Mouse (Mus musculus) liver, embryonic 11.5 days (tissue): Measurements from ENCODE around the gene Gbx1. TPM values are rescaled to one million over a fixed set of nuclear protein-coding genes. Genes with fewer than 3 reads are reported as not detected.
A peak's percentile ranks its signal among the peaks of the same experiment; 100 is the strongest.

ENCODE experiments used
- ATAC-seq: fragments of 200-750 bp; cut with Nextera tagmentation; replicated peaks from 2 replicates; pipeline ENCODE4 v1.8.0; 2017; ENCODE audit warnings: moderate number of reproducible peaks, mild to moderate bottlenecking, moderate TSS enrichment, moderate library complexity; ENCODE audit not compliant: low FRiP score
- DNase-seq: peaks from one replicate; pipeline ENCODE4 v3.0.0-alpha.2; 2017; ENCODE audit warnings: low spot score
- H3K27ac ChIP-seq: fragments of 300-500 bp; sonication (generic); 2 replicates; pipeline ENCODE4 v1.5.1; 2014; ENCODE audit warnings: mild to moderate bottlenecking, low read depth, low read length, control low read depth
- H3K27me3 ChIP-seq: fragments of 300-500 bp; sonication (generic); replicated peaks from 2 replicates; pipeline ENCODE4 v1.6.1; 2014; ENCODE audit warnings: low read length, mixed read lengths; ENCODE audit not compliant: control insufficient read depth, insufficient read depth
- H3K36me3 ChIP-seq: fragments of 300-500 bp; sonication (generic); 2 replicates; pipeline ENCODE4 v1.6.1; 2014; ENCODE audit warnings: mild to moderate bottlenecking, low read length, moderate library complexity, mixed read lengths; ENCODE audit not compliant: control insufficient read depth, insufficient read depth
- H3K4me1 ChIP-seq: fragments of 300-500 bp; sonication (generic); replicated peaks from 2 replicates; pipeline ENCODE4 v1.6.1; 2014; ENCODE audit warnings: low read length, mixed read lengths; ENCODE audit not compliant: control insufficient read depth, insufficient read depth
- H3K4me2 ChIP-seq: fragments of 300-500 bp; sonication (generic); 2 replicates; pipeline ENCODE4 v1.6.1; 2014; ENCODE audit warnings: mild to moderate bottlenecking, control low read depth, moderate library complexity
- H3K4me3 ChIP-seq: fragments of 300-500 bp; sonication (generic); 2 replicates; pipeline ENCODE4 v1.5.1; 2014; ENCODE audit warnings: low read depth, low read length, control low read depth
- H3K9ac ChIP-seq: fragments of 300-500 bp; sonication (generic); 2 replicates; pipeline ENCODE4 v1.6.1; 2014; ENCODE audit warnings: low read depth, low read length, control low read depth
- H3K9me3 ChIP-seq: fragments of 300-500 bp; sonication (generic); 2 replicates; pipeline ENCODE4 v1.6.1; 2016; ENCODE audit warnings: low read length, inconsistent platforms, mixed read lengths; ENCODE audit not compliant: control insufficient read depth
- WGBS: fragments of 180-500 bp; shearing (Covaris S2); extraction: QIAGEN DNeasy Blood & Tissue Kit; methylation state at CpG from one replicate; pipeline ENCODE4 v1.1.7; 2014; 5-methylcytosine and 5-hydroxymethylcytosine counted together
- polyA plus RNA-seq: library from polyadenylated mRNA; unstranded; fragments of >200 nt; fragmentation: Nextera tagmentation; extraction: Ambion mirVana; gene quantifications from 2 replicates; pipeline ENCODE4 v1.2.1, GENCODE M21; 2014

The Gbx1 gene
- polyA plus RNA-seq, 1 experiment from 2014 or later = 0.04 TPM

- no peaks in the 10 kb centered on the region for H3K9me3 ChIP-seq
- H3K4me3 ChIP-seq = no peak overlapping the region
- H3K9ac ChIP-seq = no peak overlapping the region
- H3K4me1 ChIP-seq = no peaks in the 10 kb centered on the region
- H3K4me2 ChIP-seq = no peak overlapping the region
- no peak for ATAC-seq
- DNase-seq = no peak
- 41% methylated on average over 11 of the region's 11 CpGs for WGBS
- no peak overlapping the region for H3K27ac ChIP-seq
- H3K27me3 ChIP-seq = peaks cover 57% of the 10 kb centered on the region
- H3K36me3 ChIP-seq = no peaks in the 10 kb centered on the region
Measured at GRCm38 (mm10) chr5:24533391-24533790, 6.4 kb upstream of the Gbx1 start.

- no peaks in the 10 kb centered on the region for H3K36me3 ChIP-seq
- DNase-seq (peak; percentile 85), ATAC-seq (peak; percentile 67)
- H3K4me1 ChIP-seq = peaks cover 11% of the 10 kb centered on the region
- no peak overlapping the region for H3K4me2 ChIP-seq
- no peak overlapping the region for H3K9ac ChIP-seq
- H3K27ac ChIP-seq = no peak overlapping the region
- no peaks in the 10 kb centered on the region for H3K9me3 ChIP-seq
- H3K4me3 ChIP-seq = no peak overlapping the region
- H3K27me3 ChIP-seq = peaks cover 82% of the 10 kb centered on the region
- 16% methylated on average over 24 of the region's 24 CpGs for WGBS
Measured at GRCm38 (mm10) chr5:24530042-24530689, 3.2 kb upstream of the Gbx1 start.

- no peaks in the 10 kb centered on the region for H3K9me3 ChIP-seq
- H3K4me3 ChIP-seq = no peak overlapping the region
- H3K4me2 ChIP-seq = no peak overlapping the region
- H3K36me3 ChIP-seq = no peaks in the 10 kb centered on the region
- peaks cover 11% of the 10 kb centered on the region for H3K4me1 ChIP-seq
- DNase-seq = no peak
- WGBS = 20% methylated on average over 6 of the region's 6 CpGs
- ATAC-seq = no peak
- H3K27ac ChIP-seq = no peak overlapping the region
- peaks cover 96% of the 10 kb centered on the region for H3K27me3 ChIP-seq
- no peak overlapping the region for H3K9ac ChIP-seq
Measured at GRCm38 (mm10) chr5:24527780-24528179, 778 bp upstream of the Gbx1 start.

- WGBS = 1% methylated on average over 86 of the region's 109 CpGs
- peaks cover 11% of the 10 kb centered on the region for H3K4me1 ChIP-seq
- peak overlapping the region; percentile 65 for H3K4me2 ChIP-seq
- H3K27ac ChIP-seq = no peak overlapping the region
- H3K9ac ChIP-seq = no peak overlapping the region
- peak overlapping the region; percentile 46 for H3K4me3 ChIP-seq
- no peaks in the 10 kb centered on the region for H3K36me3 ChIP-seq
- DNase-seq (no peak), ATAC-seq (no peak)
- no peaks in the 10 kb centered on the region for H3K9me3 ChIP-seq
- H3K27me3 ChIP-seq = peaks cover 96% of the 10 kb centered on the region
Measured at GRCm38 (mm10) chr5:24526190-24526888, 663 bp downstream of the Gbx1 start.

- WGBS = 5% methylated on average over 34 of the region's 34 CpGs
- no peak for ATAC-seq
- Histone ChIP-seq H3K27me3 (peaks cover 89% of the 10 kb centered on the region), H3K27ac (no peak overlapping the region), H3K36me3 (no peaks in the 10 kb centered on the region), H3K4me3 (peak overlapping the region; percentile 46; the same call in 1 of the 2 replicates), H3K9me3 (no peaks in the 10 kb centered on the region), H3K9ac (no peak overlapping the region), H3K4me1 (peaks cover 11% of the 10 kb centered on the region), H3K4me2 (peak overlapping the region; percentile 65)
- DNase-seq = no peak
Measured at GRCm38 (mm10) chr5:24525360-24526189, 1.4 kb downstream of the Gbx1 start.

- DNase-seq (no peak), ATAC-seq (no peak)
- Histone ChIP-seq H3K9me3 (no peaks in the 10 kb centered on the region), H3K4me1 (peaks cover 11% of the 10 kb centered on the region), H3K4me3 (no peak overlapping the region), H3K27ac (no peak overlapping the region), H3K36me3 (no peaks in the 10 kb centered on the region), H3K4me2 (no peak overlapping the region), H3K27me3 (peaks cover 82% of the 10 kb centered on the region), H3K9ac (no peak overlapping the region)
- 16% methylated on average over 4 of the region's 4 CpGs for WGBS
Measured at GRCm38 (mm10) chr5:24524522-24524921, 2.5 kb downstream of the Gbx1 start.

- Histone ChIP-seq H3K36me3 (no peaks in the 10 kb centered on the region), H3K4me2 (no peak overlapping the region), H3K4me3 (no peak overlapping the region), H3K9me3 (no peaks in the 10 kb centered on the region), H3K27me3 (peaks cover 75% of the 10 kb centered on the region), H3K4me1 (peaks cover 11% of the 10 kb centered on the region), H3K27ac (no peak overlapping the region), H3K9ac (no peak overlapping the region)
- 51% methylated on average over 8 of the region's 8 CpGs for WGBS
- DNase-seq = no peak
- ATAC-seq = no peak
Measured at GRCm38 (mm10) chr5:24523806-24524205, 3.2 kb downstream of the Gbx1 start.

GRCm38 (mm10) chr5:24521366-24521765 is 5.6 kb downstream of the Gbx1 start:
- DNase-seq (no peak), ATAC-seq (no peak)
- H3K36me3 ChIP-seq = no peaks in the 10 kb centered on the region
- H3K9ac ChIP-seq = no peak overlapping the region
- H3K4me1 ChIP-seq = peaks cover 4% of the 10 kb centered on the region
- H3K27me3 ChIP-seq = peaks cover 55% of the 10 kb centered on the region
- no peak overlapping the region for H3K27ac ChIP-seq
- no peaks in the 10 kb centered on the region for H3K9me3 ChIP-seq
- no peak overlapping the region for H3K4me3 ChIP-seq
- 60% methylated on average over 8 of the region's 8 CpGs for WGBS
- H3K4me2 ChIP-seq = no peak overlapping the region
